Mouse (Mus musculus) MEL (cell line): ENCODE results near the gene Has3. TPM values are rescaled to one million over a fixed set of nuclear protein-coding genes. Genes with fewer than 3 reads are reported as not detected.

Experiments used
- DNase-seq: peaks from one replicate; pipeline ENCODE4 v3.0.0; 2011; ENCODE audit warnings: low read depth, low spot score
- H3K27ac ChIP-seq: 2 replicates; pipeline ENCODE4 v1.5.1; 2012; ENCODE audit warnings: low read depth, mild to moderate bottlenecking, control low read depth, low read length, moderate library complexity; ENCODE audit not compliant: control insufficient read depth
- H3K27me3 ChIP-seq, 2 experiments: fragments of 150-350 bp in 1 of 2; sonication (generic) in 1 of 2; 2 replicates each; pipeline ENCODE4 v1.6.1; 2012; ENCODE audit warnings: low read length in 2 of 2, mild to moderate bottlenecking in 2 of 2, improper control_type of control experiment in 1 of 2, moderate library complexity in 1 of 2; ENCODE audit not compliant: insufficient read depth in 2 of 2, control insufficient read depth in 1 of 2
- H3K36me3 ChIP-seq, 2 experiments: 2 replicates each; pipeline ENCODE4 v1.6.1; 2012 to 2014; ENCODE audit warnings: low read length in 2 of 2, improper control_type of control experiment in 1 of 2, inconsistent platforms in 1 of 2, mild to moderate bottlenecking in 1 of 2; ENCODE audit not compliant: insufficient read depth in 2 of 2, control insufficient read depth in 1 of 2
- H3K4me1 ChIP-seq, 2 experiments: fragments of 150-350 bp in 1 of 2; sonication (generic) in 1 of 2; 2 replicates each; pipeline ENCODE4 v1.6.1; 2012; ENCODE audit warnings: low read length in 2 of 2, improper control_type of control experiment in 1 of 2, mild to moderate bottlenecking in 1 of 2; ENCODE audit not compliant: insufficient read depth in 2 of 2, control insufficient read depth in 1 of 2
- H3K4me3 ChIP-seq, 2 experiments: fragments of 150-350 bp in 1 of 2; sonication (generic) in 1 of 2; 2 replicates each; pipeline ENCODE4 v1.5.1; 2012; ENCODE audit warnings: low read depth in 2 of 2, low read length in 2 of 2, mild to moderate bottlenecking in 2 of 2, moderate library complexity in 2 of 2, control low read depth in 1 of 2, improper control_type of control experiment in 1 of 2; ENCODE audit not compliant: control insufficient read depth in 1 of 2, insufficient read depth in 1 of 2
- H3K79me2 ChIP-seq: 2 replicates; pipeline ENCODE4 v1.6.1; 2012; ENCODE audit warnings: mild to moderate bottlenecking, low read length, moderate library complexity; ENCODE audit not compliant: control insufficient read depth, poor library complexity, insufficient read depth
- H3K9ac ChIP-seq: 2 replicates; pipeline ENCODE4 v1.6.1; 2012; ENCODE audit warnings: low read depth, mild to moderate bottlenecking, control low read depth, low read length, moderate library complexity; ENCODE audit not compliant: control insufficient read depth, poor library complexity, severe bottlenecking
- H3K9me3 ChIP-seq: fragments of 150-350 bp; sonication (generic); replicated peaks from 2 replicates; pipeline ENCODE4 v1.6.1; 2012; ENCODE audit warnings: mild to moderate bottlenecking, low read length, improper control_type of control experiment, moderate library complexity; ENCODE audit not compliant: insufficient read depth
- BHLHE40 ChIP-seq: IDR thresholded peaks from 2 replicates; pipeline ENCODE4 v1.6.1; 2012; ENCODE audit warnings: low read depth, mild to moderate bottlenecking, inconsistent platforms, low read length, improper control_type of control experiment, borderline replicate concordance
- CHD1 ChIP-seq: IDR thresholded peaks from 2 replicates; pipeline ENCODE4 v1.6.1; 2012; ENCODE audit warnings: low read depth, mild to moderate bottlenecking, inconsistent platforms, low read length, improper control_type of control experiment
- CHD2 ChIP-seq: IDR thresholded peaks from 2 replicates; pipeline ENCODE4 v1.6.1; 2011; ENCODE audit warnings: low read length, improper control_type of control experiment
- CTCF ChIP-seq, 3 experiments: IDR thresholded peaks in 2 of 3; conservative IDR thresholded peaks in 1 of 3; 2 replicates each; pipeline ENCODE4 v1.5.1; 2011 to 2012; ENCODE audit warnings: low read length in 3 of 3, low read depth in 2 of 3, mild to moderate bottlenecking in 2 of 3, improper control_type of control experiment in 1 of 3, inconsistent platforms in 1 of 3, mixed read lengths in 1 of 3, moderate library complexity in 1 of 3; ENCODE audit not compliant: control insufficient read depth in 1 of 3, insufficient read depth in 1 of 3, poor library complexity in 1 of 3, severe bottlenecking in 1 of 3
- E2F4 ChIP-seq: IDR thresholded peaks from 2 replicates; pipeline ENCODE4 v1.6.1; 2011; ENCODE audit warnings: low read depth, low read length, improper control_type of control experiment, borderline replicate concordance
- ELF1 ChIP-seq: IDR thresholded peaks from 2 replicates; pipeline ENCODE4 v1.6.1; 2014; ENCODE audit warnings: low read depth, mild to moderate bottlenecking, inconsistent platforms, low read length, improper control_type of control experiment, moderate library complexity
- GATA1 ChIP-seq: IDR thresholded peaks from 2 replicates; pipeline ENCODE4 v1.6.1; 2011; ENCODE audit warnings: low read depth, low read length, improper control_type of control experiment
- MAX ChIP-seq: IDR thresholded peaks from 2 replicates; pipeline ENCODE4 v1.6.1; 2011; ENCODE audit warnings: low read length, improper control_type of control experiment
- MEF2A ChIP-seq: IDR thresholded peaks from 2 replicates; pipeline ENCODE4 v1.6.1; 2014; ENCODE audit warnings: low read depth, mild to moderate bottlenecking, inconsistent platforms, low read length, improper control_type of control experiment; ENCODE audit not compliant: poor library complexity, insufficient replicate concordance, severe bottlenecking; ENCODE audit errors: extremely low read depth
- NELFE ChIP-seq: IDR thresholded peaks from 2 replicates; pipeline ENCODE4 v1.6.1; 2011; ENCODE audit warnings: low read depth, low read length, improper control_type of control experiment
- NRF1 ChIP-seq: IDR thresholded peaks from 2 replicates; pipeline ENCODE4 v1.6.1; 2014; ENCODE audit warnings: low read depth, mild to moderate bottlenecking, inconsistent platforms, low read length, improper control_type of control experiment, moderate library complexity; ENCODE audit not compliant: poor library complexity, insufficient read depth, severe bottlenecking
- POLR2A ChIP-seq, 2 experiments: IDR thresholded peaks; 2 replicates each; pipeline ENCODE4 v1.6.1; 2011 to 2012; ENCODE audit warnings: low read length in 2 of 2, mild to moderate bottlenecking in 2 of 2, control low read depth in 1 of 2, improper control_type of control experiment in 1 of 2, low read depth in 1 of 2, moderate library complexity in 1 of 2; ENCODE audit not compliant: control insufficient read depth in 1 of 2, insufficient read depth in 1 of 2, poor library complexity in 1 of 2
- RAD21 ChIP-seq: IDR thresholded peaks from 2 replicates; pipeline ENCODE4 v1.6.1; 2011; ENCODE audit warnings: mild to moderate bottlenecking, low read depth, low read length, improper control_type of control experiment
- RCOR1 ChIP-seq: IDR thresholded peaks from 2 replicates; pipeline ENCODE4 v1.6.1; 2012; ENCODE audit warnings: low read depth, mild to moderate bottlenecking, inconsistent platforms, low read length, improper control_type of control experiment
- SIN3A ChIP-seq: IDR thresholded peaks from 2 replicates; pipeline ENCODE4 v1.6.1; 2012; ENCODE audit warnings: low read length, improper control_type of control experiment, inconsistent platforms
- TAL1 ChIP-seq: IDR thresholded peaks from 2 replicates; pipeline ENCODE4 v1.6.1; 2012; ENCODE audit warnings: mild to moderate bottlenecking, inconsistent platforms, low read length, moderate library complexity, mixed read lengths
- ZC3H11A ChIP-seq: IDR thresholded peaks from 2 replicates; pipeline ENCODE4 v1.6.1; 2012; ENCODE audit warnings: low read depth, mild to moderate bottlenecking, inconsistent platforms, low read length, improper control_type of control experiment
- ZNF384 ChIP-seq: IDR thresholded peaks from 2 replicates; pipeline ENCODE4 v1.6.1; 2012; ENCODE audit warnings: low read depth, mild to moderate bottlenecking, inconsistent platforms, low read length, improper control_type of control experiment
- polyA plus RNA-seq, 2 experiments: library from polyadenylated mRNA; stranded (reverse) in 1 of 2; unstranded in 1 of 2; fragments of >175 nt in 1 of 2; fragments of >200 nt in 1 of 2; gene quantifications; 2 replicates each; pipeline versions ENCODE4 v1.2.1 to v1.2.4; 2012; ENCODE audit warnings: low replicate concordance in 2 of 2, low read depth in 1 of 2; ENCODE audit not compliant: insufficient read length in 2 of 2, insufficient read depth in 1 of 2, missing spikeins in 1 of 2
- total RNA-seq: library from RNA; depleted of rRNA; stranded (reverse); fragments of 300-350 nt; gene quantifications from 2 replicates; pipeline ENCODE4 v1.2.3, GENCODE M21; 2012

Has3 gene
- total and polyA plus RNA-seq, 3 experiments: 0.40 to 5.8 TPM; not detected in 1

- Histone ChIP-seq H3K9me3 (no peaks in the 10 kb centered on the region), H3K27me3 (no peaks in the 10 kb centered on the region), H3K4me3 (no peak overlapping the region), H3K9ac (no peak overlapping the region), H3K79me2 (no peaks in the 10 kb centered on the region), H3K4me1 (peaks cover 0 to 4% of the 10 kb centered on the region in 2 experiments; a peak in 2 of 4 replicates), H3K36me3 (peaks cover 0 to 13% of the 10 kb centered on the region in 2 experiments; a peak in 2 of 4 replicates), H3K27ac (no peak overlapping the region)
- peak; percentile 21 for DNase-seq
- peak; percentile 60; the same call in 1 of the 2 replicates for TF ChIP-seq RCOR1
- TF ChIP-seq NELFE: no peak
Measured at GRCm38 (mm10) chr8:106929155-106929913, 59.3 kb downstream of the Has3 start.

- DNase-seq: no peak
- no peaks in the 10 kb centered on the region for H3K79me2 ChIP-seq
- no peak overlapping the region for H3K9ac ChIP-seq
- peaks cover 0 to 13% of the 10 kb centered on the region in 2 experiments; a peak in 2 of 4 replicates for H3K36me3 ChIP-seq
- no peak overlapping the region for H3K4me3 ChIP-seq
- TF ChIP-seq SIN3A (no peak), RAD21 (no peak), MAX (no peak), TAL1 (no peak), NRF1 (no peak), ZNF384 (no peak), E2F4 (no peak), CHD1 (no peak), NELFE (no peak), CHD2 (no peak), MEF2A (no peak), BHLHE40 (no peak), POLR2A (IDR thresholded peaks at IDR 0.05; ENCODE audit: control insufficient read depth in 1 of 2, insufficient read depth in 1 of 2, low read depth in 1 of 2, low read length in 2 of 2, poor library complexity in 1 of 2) (no peak), ZC3H11A (no peak), CTCF (IDR thresholded peaks at IDR 0.05 in 2 of 3, conservative IDR thresholded peaks at IDR 0.05 in 1 of 3; ENCODE audit: control insufficient read depth in 1 of 3, insufficient read depth in 1 of 3, low read depth in 2 of 3, low read length in 3 of 3, poor library complexity in 1 of 3, severe bottlenecking in 1 of 3) (no peak), GATA1 (no peak), ELF1 (no peak)
- peaks cover 0 to 7% of the 10 kb centered on the region in 2 experiments; a peak in 2 of 4 replicates for H3K4me1 ChIP-seq
- no peak overlapping the region for H3K27ac ChIP-seq
- H3K27me3 ChIP-seq: no peaks in the 10 kb centered on the region
- no peaks in the 10 kb centered on the region for H3K9me3 ChIP-seq
Measured at GRCm38 (mm10) chr8:106929921-106930320, 59.9 kb downstream of the Has3 start.
